Mouse (Mus musculus) liver, embryonic 15.5 days (tissue): ENCODE measurements around the gene Tbata. TPM values are rescaled to one million over a fixed set of nuclear protein-coding genes. Genes with fewer than 3 reads are reported as not detected.

Source experiments
- ATAC-seq: fragments of 200-750 bp; cut with Nextera tagmentation; 2 replicates; pipeline ENCODE4 v1.8.0; 2017; ENCODE audit warnings: moderate number of reproducible peaks, mild to moderate bottlenecking, moderate library complexity; ENCODE audit not compliant: insufficient read depth
- H3K27ac ChIP-seq: fragments of 300-500 bp; sonication (generic); replicated peaks from 2 replicates; pipeline ENCODE4 v1.5.1; 2015; ENCODE audit warnings: mild to moderate bottlenecking, inconsistent platforms
- H3K27me3 ChIP-seq: fragments of 300-500 bp; sonication (generic); 2 replicates; pipeline ENCODE4 v1.6.1; 2015; ENCODE audit warnings: mild to moderate bottlenecking, inconsistent platforms
- H3K36me3 ChIP-seq: fragments of 300-500 bp; sonication (generic); replicated peaks from 2 replicates; pipeline ENCODE4 v1.6.1; 2015; ENCODE audit warnings: moderate library complexity, mild to moderate bottlenecking, inconsistent platforms
- H3K4me1 ChIP-seq: fragments of 300-500 bp; sonication (generic); replicated peaks from 2 replicates; pipeline ENCODE4 v1.6.1; 2015; ENCODE audit warnings: inconsistent platforms
- H3K4me2 ChIP-seq: fragments of 300-500 bp; sonication (generic); 2 replicates; pipeline ENCODE4 v1.6.1; 2015; ENCODE audit warnings: moderate library complexity, mild to moderate bottlenecking, inconsistent platforms
- H3K4me3 ChIP-seq: fragments of 300-500 bp; sonication (generic); replicated peaks from 2 replicates; pipeline ENCODE4 v1.5.1; 2015; ENCODE audit warnings: mild to moderate bottlenecking, inconsistent platforms
- H3K9ac ChIP-seq: fragments of 300-500 bp; sonication (generic); 2 replicates; pipeline ENCODE4 v1.6.1; 2015; ENCODE audit warnings: moderate library complexity, mild to moderate bottlenecking, inconsistent platforms
- H3K9me3 ChIP-seq: fragments of 300-500 bp; sonication (generic); replicated peaks from 2 replicates; pipeline ENCODE4 v1.6.1; 2016; ENCODE audit warnings: inconsistent platforms
- WGBS: fragments of 180-500 bp; shearing (Covaris S2); methylation state at CpG from one replicate; pipeline ENCODE4 v1.1.7; 2015; ENCODE audit warnings: mixed read lengths; ENCODE audit not compliant: insufficient replicate concordance; 5-methylcytosine and 5-hydroxymethylcytosine counted together
- polyA plus RNA-seq: library from polyadenylated mRNA; unstranded; fragments of >200 nt; fragmentation: Nextera tagmentation; extraction: Ambion mirVana; gene quantifications from 2 replicates; pipeline ENCODE4 v1.2.1, GENCODE M21; 2015

Gene Tbata
- not detected in 2 replicates for polyA plus RNA-seq

DNA sequence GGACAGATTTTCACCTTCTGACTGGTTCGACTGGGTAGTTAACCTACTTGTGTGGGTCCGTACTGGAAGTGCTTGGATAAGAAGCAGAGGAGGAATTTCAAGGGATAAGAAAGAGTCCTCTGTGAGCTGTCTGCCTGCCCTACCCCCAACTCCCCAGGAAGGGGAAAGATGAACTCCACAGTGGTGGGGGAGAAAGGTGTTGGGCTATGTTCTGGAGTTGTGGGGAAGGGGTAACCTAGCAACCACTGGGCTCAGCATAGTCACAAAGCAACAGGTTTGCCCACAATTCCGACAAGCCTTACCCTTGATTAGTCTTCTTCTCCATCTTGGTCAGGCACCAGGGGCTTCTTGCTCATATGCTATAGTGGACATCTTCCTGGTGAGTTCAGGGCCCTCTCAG is at the start of gene Tbata:
Gene Tbata, plus strand, starts transcription at position 301 of the 400 bp plus-strand sequence.
- peaks cover 46% of the 10 kb centered on the region for H3K27me3 ChIP-seq
- WGBS: 47% methylated on average over 3 of the region's 3 CpGs
- H3K4me1 ChIP-seq: no peaks in the 10 kb centered on the region
- no peak within 1 kb of the TSS for H3K4me3 ChIP-seq
- H3K9me3 ChIP-seq: no peaks in the 10 kb centered on the region
- H3K36me3 ChIP-seq: no peaks in the 10 kb centered on the region
- H3K4me2 ChIP-seq: no peak within 1 kb of the TSS
- no peak within 1 kb of the TSS for H3K27ac ChIP-seq
- no peak within 1 kb of the TSS for H3K9ac ChIP-seq
- ATAC-seq: no peak

DNA sequence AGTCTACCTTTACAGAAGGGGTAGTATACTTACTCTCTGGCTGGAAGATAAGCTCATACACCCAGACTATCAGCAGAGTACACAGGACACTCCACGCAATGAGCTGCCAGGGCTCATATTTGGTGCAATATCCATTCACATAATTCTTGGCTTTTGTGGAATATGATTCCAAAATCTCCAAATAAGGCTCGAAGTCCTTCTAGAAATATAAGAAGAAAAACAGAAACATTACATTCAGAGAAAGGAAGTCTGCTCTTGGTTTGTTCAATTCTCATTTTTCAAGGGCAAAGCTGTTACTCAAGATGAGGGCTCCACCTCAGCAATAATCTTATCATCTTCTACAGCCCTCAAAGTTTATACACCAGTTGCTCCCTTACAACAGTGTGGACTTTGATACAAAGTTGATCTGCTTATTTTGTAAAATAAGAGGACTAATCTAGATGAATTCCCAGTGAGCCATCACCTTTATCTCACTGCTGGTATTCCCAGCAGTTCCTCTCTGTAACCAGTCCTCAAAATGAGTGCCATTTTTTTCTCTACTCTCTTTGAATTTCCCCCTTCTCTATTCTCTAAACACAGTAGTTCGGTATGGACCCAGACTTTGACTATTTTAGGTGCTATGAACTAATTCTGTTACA is 48.4 kb upstream of the Tbata start:
- peak; percentile 98 for ATAC-seq
- Histone ChIP-seq H3K4me2 (peak overlapping the region; percentile 48), H3K36me3 (peaks cover 9% of the 10 kb centered on the region), H3K9me3 (no peaks in the 10 kb centered on the region), H3K4me3 (peak overlapping the region; percentile 23), H3K4me1 (peaks cover 52% of the 10 kb centered on the region), H3K9ac (no peak overlapping the region; the same call in 1 of the 2 replicates), H3K27me3 (no peaks in the 10 kb centered on the region), H3K27ac (peak overlapping the region; percentile 93)
- 36% methylated on average over 3 of the region's 3 CpGs for WGBS

DNA sequence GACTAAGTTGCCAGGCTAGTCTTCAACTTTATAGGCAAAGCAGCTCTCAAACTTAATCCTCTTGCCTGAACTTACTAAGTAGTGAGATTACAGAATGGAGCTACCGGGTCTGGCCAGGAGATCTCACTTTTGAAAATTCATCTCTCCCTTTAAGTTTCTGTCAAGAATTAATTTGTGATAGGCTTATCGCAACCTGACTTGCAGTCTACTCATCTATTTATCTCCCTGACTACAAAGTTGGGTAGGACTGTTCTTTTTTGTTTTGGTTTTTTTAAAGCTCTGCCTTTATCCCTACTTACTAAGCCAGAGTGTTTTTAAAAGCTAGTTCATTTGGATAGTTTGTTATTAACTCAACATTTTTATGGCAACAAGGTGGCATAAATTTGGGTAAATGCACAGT is 47.3 kb upstream of the Tbata start:
- 34% methylated on average over 2 of the region's 2 CpGs for WGBS
- ATAC-seq: no peak
- H3K36me3 ChIP-seq: peaks cover 5% of the 10 kb centered on the region; the same call in 1 of the 2 replicates
- H3K4me2 ChIP-seq: peak overlapping the region; percentile 48
- no peak overlapping the region for H3K4me3 ChIP-seq
- peaks cover 60% of the 10 kb centered on the region for H3K4me1 ChIP-seq
- no peaks in the 10 kb centered on the region for H3K27me3 ChIP-seq
- no peak overlapping the region for H3K9ac ChIP-seq
- H3K9me3 ChIP-seq: no peaks in the 10 kb centered on the region
- H3K27ac ChIP-seq: peak overlapping the region; percentile 93

DNA sequence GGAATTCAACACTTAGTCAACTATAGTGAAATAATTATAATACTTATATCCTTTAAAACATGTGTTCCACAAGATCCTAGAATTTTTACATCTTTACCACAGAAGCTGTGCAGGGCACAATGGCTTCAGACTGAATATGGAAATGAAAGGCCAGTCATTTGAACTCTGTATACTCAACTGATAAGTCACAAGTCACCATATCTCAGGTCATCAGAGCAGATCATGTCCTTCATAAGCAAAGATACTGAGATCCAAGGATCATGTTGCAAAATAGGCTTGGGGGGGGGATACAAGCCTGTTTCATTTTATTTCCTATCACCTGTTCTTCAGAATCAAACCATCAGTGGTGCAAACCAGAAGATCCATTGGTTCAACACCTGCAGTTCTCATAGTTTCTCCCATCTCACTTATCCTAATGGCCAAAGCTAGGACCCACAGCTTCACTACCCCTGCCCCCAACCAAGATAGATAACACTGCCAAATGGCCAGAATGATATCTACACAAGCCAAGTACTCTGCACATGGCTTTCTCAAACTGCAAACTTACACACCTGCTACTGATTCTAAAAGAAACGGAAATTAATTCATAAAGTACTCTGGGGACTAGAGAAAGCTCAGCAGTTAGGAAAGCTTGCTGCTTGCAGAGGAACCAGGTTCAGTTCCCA is 42.9 kb upstream of the Tbata start:
- Histone ChIP-seq H3K9me3 (no peaks in the 10 kb centered on the region), H3K4me2 (no peak overlapping the region), H3K36me3 (no peaks in the 10 kb centered on the region), H3K4me3 (no peak overlapping the region), H3K27me3 (no peaks in the 10 kb centered on the region), H3K4me1 (peaks cover 29% of the 10 kb centered on the region), H3K27ac (peak overlapping the region; percentile 22), H3K9ac (no peak overlapping the region)
- 57% methylated on average over 1 of the region's 1 CpGs for WGBS
- ATAC-seq: peak; percentile 33; the same call in 1 of the 2 replicates

DNA sequence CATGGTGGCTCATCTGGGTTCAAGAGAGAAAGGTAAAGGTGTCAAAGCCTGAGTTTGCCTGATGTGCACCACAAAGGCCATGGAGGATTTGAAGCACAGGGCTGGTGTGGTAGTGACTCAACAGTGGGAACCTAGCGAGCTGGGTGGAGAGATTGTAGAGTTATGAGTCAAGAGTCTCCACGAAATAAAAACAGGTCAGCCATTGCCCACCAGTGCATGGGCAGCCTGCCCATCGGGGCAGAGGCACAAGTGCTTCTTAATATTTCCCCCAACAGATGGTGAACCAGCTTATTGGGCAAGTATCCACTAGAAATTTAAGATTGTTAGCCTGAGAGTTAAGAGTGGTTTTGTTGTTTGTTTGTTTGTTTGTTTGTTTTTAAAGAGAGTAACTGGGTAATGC is 40.8 kb upstream of the Tbata start:
- Histone ChIP-seq H3K9me3 (no peaks in the 10 kb centered on the region), H3K4me2 (no peak overlapping the region), H3K4me1 (peaks cover 23% of the 10 kb centered on the region), H3K36me3 (no peaks in the 10 kb centered on the region), H3K4me3 (no peak overlapping the region), H3K27me3 (no peaks in the 10 kb centered on the region), H3K27ac (no peak overlapping the region), H3K9ac (no peak overlapping the region)
- ATAC-seq: no peak
- WGBS: 68% methylated on average over 3 of the region's 3 CpGs

GRCm38 (mm10) chr10:61134041-61134440 is 37.7 kb upstream of the Tbata start:
- 67% methylated on average over 4 of the region's 4 CpGs for WGBS
- Histone ChIP-seq H3K4me2 (no peak overlapping the region), H3K9me3 (no peaks in the 10 kb centered on the region), H3K36me3 (no peaks in the 10 kb centered on the region), H3K27ac (no peak overlapping the region), H3K4me3 (no peak overlapping the region), H3K4me1 (peaks cover 15% of the 10 kb centered on the region), H3K9ac (no peak overlapping the region), H3K27me3 (no peaks in the 10 kb centered on the region)
- no peak for ATAC-seq

GRCm38 (mm10) chr10:61135226-61135839 is 36.4 kb upstream of the Tbata start:
- Histone ChIP-seq H3K4me2 (no peak overlapping the region), H3K27me3 (no peaks in the 10 kb centered on the region), H3K27ac (no peak overlapping the region), H3K9me3 (no peaks in the 10 kb centered on the region), H3K4me3 (no peak overlapping the region), H3K36me3 (0 out of 2 replicates have a peak, but pooled peaks cover 2% of the 10 kb centered on the region), H3K9ac (no peak overlapping the region), H3K4me1 (peaks cover 14% of the 10 kb centered on the region; the same call in 1 of the 2 replicates)
- ATAC-seq: no peak
- WGBS: 30% methylated on average over 3 of the region's 3 CpGs

DNA sequence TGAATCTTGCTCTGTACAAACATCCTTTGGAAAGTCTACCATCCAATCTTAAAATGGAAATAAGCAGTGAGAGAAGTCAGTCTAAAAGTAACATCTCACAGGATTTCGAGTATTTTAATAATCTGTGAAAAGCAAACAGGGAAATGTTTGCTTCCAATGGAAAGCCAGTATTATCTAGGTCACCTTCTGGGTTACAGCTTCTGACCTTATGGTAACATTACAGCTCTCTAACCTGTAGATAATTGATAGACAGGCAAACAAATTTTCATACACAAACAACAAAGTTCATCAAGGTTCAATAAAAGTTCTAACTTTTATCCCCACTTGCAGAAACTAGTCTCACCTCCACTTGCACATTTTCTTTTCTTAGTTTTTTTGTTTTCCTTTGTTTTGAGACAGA is 34.2 kb upstream of the Tbata start:
- Histone ChIP-seq H3K9ac (no peak overlapping the region), H3K4me2 (no peak overlapping the region), H3K27ac (no peak overlapping the region), H3K4me3 (no peak overlapping the region), H3K27me3 (no peaks in the 10 kb centered on the region), H3K36me3 (0 out of 2 replicates have a peak, but pooled peaks cover 2% of the 10 kb centered on the region), H3K9me3 (no peaks in the 10 kb centered on the region), H3K4me1 (peaks cover 18% of the 10 kb centered on the region; the same call in 1 of the 2 replicates)
- 25% methylated on average over 1 of the region's 1 CpGs for WGBS
- no peak for ATAC-seq

DNA sequence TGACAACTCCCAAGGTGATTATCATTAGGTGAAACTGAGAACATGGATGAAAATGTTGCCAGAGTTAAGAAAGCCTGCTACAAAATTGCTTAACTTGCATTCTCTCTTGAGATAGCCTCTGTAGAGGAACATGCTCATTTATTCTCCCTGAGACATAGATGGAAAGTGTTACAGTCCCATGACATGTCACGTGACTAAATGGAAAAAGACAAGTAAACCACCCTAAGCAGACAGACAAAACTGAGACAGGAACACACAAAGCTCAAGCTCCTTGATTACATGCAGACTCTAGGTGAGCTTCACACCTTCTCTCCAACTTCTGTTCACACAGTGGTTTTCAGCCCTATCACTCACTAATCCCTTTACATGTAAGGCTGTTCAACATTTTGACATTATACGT is 28.4 kb upstream of the Tbata start:
- peaks cover 9% of the 10 kb centered on the region; the same call in 1 of the 2 replicates for H3K27me3 ChIP-seq
- no peak for ATAC-seq
- no peak overlapping the region for H3K4me3 ChIP-seq
- WGBS: 73% methylated on average over 2 of the region's 2 CpGs
- no peak overlapping the region for H3K27ac ChIP-seq
- no peak overlapping the region for H3K4me2 ChIP-seq
- no peak overlapping the region for H3K9ac ChIP-seq
- H3K36me3 ChIP-seq: 0 out of 2 replicates have a peak, but pooled peaks cover 2% of the 10 kb centered on the region
- H3K9me3 ChIP-seq: no peaks in the 10 kb centered on the region
- peaks cover 33% of the 10 kb centered on the region for H3K4me1 ChIP-seq

- Histone ChIP-seq H3K9ac (peak overlapping the region; percentile 91), H3K27ac (peak overlapping the region; percentile 89), H3K4me2 (peak overlapping the region; percentile 100), H3K9me3 (no peaks in the 10 kb centered on the region), H3K36me3 (no peaks in the 10 kb centered on the region), H3K4me3 (peak overlapping the region; percentile 91), H3K4me1 (peaks cover 53% of the 10 kb centered on the region), H3K27me3 (peaks cover 9% of the 10 kb centered on the region; the same call in 1 of the 2 replicates)
- WGBS: 7% methylated on average over 3 of the region's 3 CpGs
- ATAC-seq: no peak
These were observed 26.0 kb upstream of the Tbata start for GRCm38 (mm10) chr10:61145766-61146118.

GRCm38 (mm10) chr10:61146119-61146806 is 25.5 kb upstream of the Tbata start:
- peaks cover 9% of the 10 kb centered on the region; the same call in 1 of the 2 replicates for H3K27me3 ChIP-seq
- no peaks in the 10 kb centered on the region for H3K9me3 ChIP-seq
- H3K27ac ChIP-seq: peak overlapping the region; percentile 89
- peak; percentile 14 for ATAC-seq
- peak overlapping the region; percentile 91 for H3K9ac ChIP-seq
- peak overlapping the region; percentile 91 for H3K4me3 ChIP-seq
- peaks cover 54% of the 10 kb centered on the region for H3K4me1 ChIP-seq
- H3K4me2 ChIP-seq: peak overlapping the region; percentile 100
- WGBS: 1% methylated on average over 53 of the region's 53 CpGs
- no peaks in the 10 kb centered on the region for H3K36me3 ChIP-seq
